ENCODE assay signal across 19 mouse cellular contexts in the genomic region with DNA sequence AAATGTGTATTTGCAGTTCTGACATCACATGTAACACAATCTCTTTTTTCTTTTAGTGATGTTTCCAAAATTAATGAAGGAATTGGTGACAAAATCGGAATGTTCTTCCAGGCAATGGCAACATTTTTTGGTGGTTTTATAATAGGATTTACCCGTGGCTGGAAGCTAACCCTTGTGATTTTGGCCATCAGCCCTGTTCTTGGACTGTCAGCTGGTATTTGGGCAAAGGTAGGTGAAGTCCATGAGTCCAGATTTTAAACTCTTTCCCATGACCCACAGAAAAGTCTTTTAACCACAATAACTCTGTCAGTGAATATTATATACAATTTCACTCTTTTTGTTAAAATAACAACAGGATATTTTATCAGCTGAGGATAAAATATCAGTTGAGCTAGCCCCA. TPM values are rescaled to one million over a fixed set of nuclear protein-coding genes. Genes with fewer than 3 reads are reported as not detected.
DNase-seq lines count a peak whose midpoint lies in the region; ATAC-seq and TF ChIP-seq lines count a peak whose summit lies in the region.
"Had no signal": no experiment of that assay in that cellular context is flagged by ENCODE, and none has a peak within 500 bp of the region (broad histone marks: within the 10 kb centered on the region; RNA-seq: fewer than 3 reads in every experiment).

No protein-coding gene starts in this region.

- H3K27ac ChIP-seq in kidney, embryonic 14.5 days (ENCODE audit: low read depth, low read length): no peak overlapping the region
- no peak overlapping the region for H3K27ac ChIP-seq in intestine, postnatal 0 days (ENCODE audit: low read depth, low read length)
- H3K27ac ChIP-seq: embryonic facial prominence, embryonic 10.5 days; forebrain, embryonic 10.5 days; heart, embryonic 13.5 days; hindbrain, embryonic 12.5 days had no signal

- no peak for ATAC-seq in kidney, embryonic 14.5 days (ENCODE audit: low FRiP score, low TSS enrichment)
- no peak for ATAC-seq in intestine, postnatal 0 days
- ATAC-seq: forebrain, embryonic 14.5 days; hindbrain, embryonic 16.5 days had no signal

- H3K4me3 ChIP-seq in kidney, embryonic 14.5 days (ENCODE audit: low read length): no peak overlapping the region
- no peak overlapping the region for H3K4me3 ChIP-seq in intestine, postnatal 0 days (ENCODE audit: low read depth, low read length)
- H3K4me3 ChIP-seq: embryonic facial prominence, embryonic 10.5 days; forebrain, embryonic 10.5 days; heart, embryonic 13.5 days; hindbrain, embryonic 12.5 days had no signal

- no peaks in the 10 kb centered on the region for H3K27me3 ChIP-seq in kidney, embryonic 14.5 days (ENCODE audit: control insufficient read depth, insufficient read depth, low read length)
- H3K27me3 ChIP-seq in intestine, postnatal 0 days (replicated peaks; ENCODE audit: control insufficient read depth, insufficient read depth, low read length): no peaks in the 10 kb centered on the region
- H3K27me3 ChIP-seq: CH12.LX; heart, embryonic 13.5 days; hindbrain, embryonic 12.5 days had no signal

- TF ChIP-seq CTCF in intestine, postnatal 0 days (IDR thresholded peaks at IDR 0.05; ENCODE audit: low read depth): no peak

- DNase-seq in kidney, adult 11 months: peak; percentile 44
- DNase-seq in kidney, adult 9 months: peak; percentile 86
- no peak for DNase-seq in kidney, postnatal 10 days
- DNase-seq in fibroblast of lung, adult 2 months (ENCODE audit: low read depth): peak; percentile 52
- no peak for DNase-seq in thymus, postnatal 36 days
- DNase-seq: adrenal gland, adult 8-10 months; adrenal gland, postnatal 36 days; cerebellum, adult 9-10 months; gastrocnemius, postnatal 36 days; heart, postnatal 36 days had no signal

- no peaks in the 10 kb centered on the region for H3K36me3 ChIP-seq in kidney, embryonic 14.5 days (ENCODE audit: control insufficient read depth, insufficient read depth, low read length)
- peaks cover 5% of the 10 kb centered on the region; the same call in 1 of the 2 replicates for H3K36me3 ChIP-seq in intestine, postnatal 0 days (ENCODE audit: control insufficient read depth, insufficient read depth)
- H3K36me3 ChIP-seq: embryonic facial prominence, embryonic 10.5 days; forebrain, embryonic 10.5 days; heart, embryonic 13.5 days; hindbrain, embryonic 12.5 days had no signal

- H3K4me1 ChIP-seq in kidney, embryonic 14.5 days (ENCODE audit: control insufficient read depth, insufficient read depth, low read length): no peaks in the 10 kb centered on the region
- H3K4me1 ChIP-seq in intestine, postnatal 0 days (replicated peaks; ENCODE audit: control insufficient read depth, insufficient read depth, low read length): no peaks in the 10 kb centered on the region
- H3K4me1 ChIP-seq: embryonic facial prominence, embryonic 10.5 days; forebrain, embryonic 10.5 days; heart, embryonic 13.5 days; hindbrain, embryonic 12.5 days had no signal

- 77% methylated on average over 2 of the region's 2 CpGs for WGBS in kidney, embryonic 14.5 days
- 85% methylated on average over 2 of the region's 2 CpGs for WGBS in intestine, postnatal 0 days

- no peaks in the 10 kb centered on the region for H3K9me3 ChIP-seq in kidney, embryonic 14.5 days (ENCODE audit: control insufficient read depth, low read length)
- no peaks in the 10 kb centered on the region for H3K9me3 ChIP-seq in intestine, postnatal 0 days (ENCODE audit: control insufficient read depth)
- H3K9me3 ChIP-seq: embryonic facial prominence, embryonic 10.5 days; forebrain, embryonic 10.5 days; heart, embryonic 13.5 days; hindbrain, embryonic 12.5 days had no signal

- no peak overlapping the region for H3K4me2 ChIP-seq in kidney, embryonic 14.5 days (replicated peaks; ENCODE audit: low read depth, low read length)
- no peak overlapping the region for H3K4me2 ChIP-seq in intestine, postnatal 0 days (replicated peaks; ENCODE audit: low read depth)
- H3K4me2 ChIP-seq: heart, embryonic 13.5 days; hindbrain, embryonic 12.5 days had no signal

- no peak overlapping the region for H3K9ac ChIP-seq in kidney, embryonic 14.5 days (ENCODE audit: low read depth, low read length)
- H3K9ac ChIP-seq in intestine, postnatal 0 days (ENCODE audit: low read depth, low read length): no peak overlapping the region
- H3K9ac ChIP-seq: heart, embryonic 13.5 days; hindbrain, embryonic 12.5 days had no signal

RNA-seq across cellular contexts. Expression of gene Abcb1a, which starts 26.2 kb away (rescaled TPM):
- polyA plus RNA-seq in kidney, embryonic 14.5 days (2014; fragmentation: Nextera tagmentation; extraction: Ambion mirVana): 0.14 and 0.46 TPM in 2 replicates
- 22.0 and 23.2 TPM in 2 replicates for polyA plus RNA-seq in intestine, postnatal 0 days (2015; fragmentation: Nextera tagmentation; extraction: Ambion mirVana)

Comparison
In these comparisons a context has a peak if more than half of its experiments do, and no peak if none do; other contexts are left out.
1. DNase-seq: peak in kidney, adult 11 months (single experiment), kidney, adult 9 months (single experiment) and fibroblast of lung, adult 2 months (single experiment); none in kidney, postnatal 10 days (single experiment) and thymus, postnatal 36 days (0 of 2).
2. RNA of gene Abcb1a, which starts 26.2 kb away (polyA plus RNA-seq): 22.0 to 23.2 TPM in intestine, postnatal 0 days; 0.14 to 0.46 TPM in kidney, embryonic 14.5 days; every median in the first group is over 10 times any median in the second.